Mouse (Mus musculus) G1E (cell line): Measurements from ENCODE around the gene Fam110a.

Source experiments
- CTCF ChIP-seq: IDR thresholded peaks from 2 replicates; pipeline ENCODE4 v1.5.1; 2012; ENCODE audit warnings: low read depth, low read length, inconsistent platforms, mixed read lengths
- POLR2AphosphoS5 ChIP-seq: IDR thresholded peaks from 2 replicates; pipeline ENCODE4 v1.6.1; 2012; ENCODE audit warnings: low read depth, low read length, inconsistent platforms; ENCODE audit not compliant: insufficient replicate concordance
- TAL1 ChIP-seq: conservative IDR thresholded peaks from 2 replicates; pipeline ENCODE4 v1.6.1; 2012; ENCODE audit warnings: low read depth, low read length, inconsistent platforms, mixed read lengths

- no peak for TF ChIP-seq CTCF
- TF ChIP-seq TAL1 = no peak
- no peak for TF ChIP-seq POLR2AphosphoS5
Measured at GRCm38 (mm10) chr2:151973595-151974562, 6.1 kb downstream of the Fam110a start.
